Mouse (Mus musculus) stomach, postnatal 0 days (tissue): ENCODE measurements at regions not wholly inside any gene's neighbourhood (a gene's known extent, or its start where the extent isn't known, plus 50 kb on each side); places are given as distances from the start of the nearest gene placed in this dataset.

Experiments
- ATAC-seq: fragments of 200-750 bp; cut with Nextera tagmentation; 2 replicates; pipeline ENCODE4 v1.8.0; 2017; ENCODE audit not compliant: low FRiP score, low TSS enrichment
- DNase-seq: peaks from one replicate; pipeline ENCODE4 v3.0.0-alpha.2; 2016; ENCODE audit warnings: low spot score
- H3K27ac ChIP-seq: fragments of 300-500 bp; sonication (generic); replicated peaks from 2 replicates; pipeline ENCODE4 v1.5.1; 2014; ENCODE audit warnings: mild to moderate bottlenecking, control low read depth
- H3K27me3 ChIP-seq: fragments of 300-500 bp; sonication (generic); 2 replicates; pipeline ENCODE4 v1.6.1; 2014; ENCODE audit warnings: low read length; ENCODE audit not compliant: control insufficient read depth, insufficient read depth
- H3K36me3 ChIP-seq: fragments of 300-500 bp; sonication (generic); 2 replicates; pipeline ENCODE4 v1.6.1; 2014; ENCODE audit warnings: low read length, mixed read lengths; ENCODE audit not compliant: control insufficient read depth, insufficient read depth
- H3K4me1 ChIP-seq: fragments of 300-500 bp; sonication (generic); replicated peaks from 2 replicates; pipeline ENCODE4 v1.6.1; 2014; ENCODE audit warnings: antibody characterized with exemption; ENCODE audit not compliant: control insufficient read depth, insufficient read depth
- H3K4me2 ChIP-seq: fragments of 300-500 bp; sonication (generic); replicated peaks from 2 replicates; pipeline ENCODE4 v1.6.1; 2014; ENCODE audit warnings: low read depth, mild to moderate bottlenecking, control low read depth, moderate library complexity
- H3K4me3 ChIP-seq: fragments of 300-500 bp; sonication (generic); 2 replicates; pipeline ENCODE4 v1.5.1; 2014; ENCODE audit warnings: low read depth, low read length, control low read depth
- H3K9ac ChIP-seq: fragments of 300-500 bp; sonication (generic); 2 replicates; pipeline ENCODE4 v1.6.1; 2014; ENCODE audit warnings: mild to moderate bottlenecking, low read length, control low read depth, mixed read lengths
- H3K9me3 ChIP-seq: fragments of 300-500 bp; sonication (generic); 2 replicates; pipeline ENCODE4 v1.6.1; 2016; ENCODE audit warnings: low read length; ENCODE audit not compliant: control insufficient read depth
- CTCF ChIP-seq: IDR thresholded peaks from 2 replicates; pipeline ENCODE4 v1.5.1; 2016; ENCODE audit warnings: antibody characterized with exemption, low read depth, mild to moderate bottlenecking, moderate library complexity
- EP300 ChIP-seq: optimal IDR thresholded peaks from 2 replicates; pipeline ENCODE3; 2016; ENCODE audit warnings: antibody characterized with exemption
- WGBS: fragments of 180-500 bp; shearing (Covaris S2); extraction: QIAGEN DNeasy Blood & Tissue Kit; methylation state at CpG from one replicate; pipeline ENCODE4 v1.1.7; 2014; 5-methylcytosine and 5-hydroxymethylcytosine counted together

- H3K36me3 ChIP-seq = no peaks in the 10 kb centered on the region
- TF ChIP-seq CTCF = no peak
- no peak for TF ChIP-seq EP300
- no peak overlapping the region for H3K4me2 ChIP-seq
- WGBS = 75% methylated on average over 9 of the region's 9 CpGs
- no peak overlapping the region for H3K9ac ChIP-seq
- H3K4me3 ChIP-seq = no peak overlapping the region
- ATAC-seq (no peak), DNase-seq (no peak)
- no peaks in the 10 kb centered on the region for H3K9me3 ChIP-seq
- H3K27me3 ChIP-seq = no peaks in the 10 kb centered on the region
- no peak overlapping the region for H3K27ac ChIP-seq
- no peaks in the 10 kb centered on the region for H3K4me1 ChIP-seq
Observed at GRCm38 (mm10) chr14:56313969-56314368, 50.9 kb upstream of the Atp12a start.

GRCm38 (mm10) chr14:56314459-56314858, 50.4 kb upstream of the Atp12a start:
- DNase-seq (peak; percentile 41), ATAC-seq (0 out of 2 replicates have a peak, but pooled peaks have one; percentile 42)
- H3K4me3 ChIP-seq = no peak overlapping the region
- no peak overlapping the region; the same call in 1 of the 2 replicates for H3K27ac ChIP-seq
- WGBS = 22% methylated on average over 7 of the region's 7 CpGs
- no peaks in the 10 kb centered on the region for H3K36me3 ChIP-seq
- no peaks in the 10 kb centered on the region for H3K4me1 ChIP-seq
- TF ChIP-seq EP300 (no peak), CTCF (peak; percentile 90)
- H3K27me3 ChIP-seq = no peaks in the 10 kb centered on the region
- H3K9ac ChIP-seq = no peak overlapping the region
- H3K9me3 ChIP-seq = no peaks in the 10 kb centered on the region
- no peak overlapping the region for H3K4me2 ChIP-seq
